Mouse (Mus musculus) gastrocnemius, adult 2 months (tissue): ENCODE measurements at regions not wholly inside any gene's neighbourhood (a gene's known extent, or its start where the extent isn't known, plus 50 kb on each side); places are given as distances from the start of the nearest gene placed in this dataset.
A peak's percentile ranks its signal among the peaks of the same experiment; 100 is the strongest.

Source experiments
- DNase-seq: peaks from one replicate; pipeline ENCODE4 v3.0.0; 2022
- H3K27ac ChIP-seq: fragments of 200-600 bp; 2 replicates; pipeline ENCODE4 v1.8.1; 2022; ENCODE audit warnings: mild to moderate bottlenecking
- H3K4me3 ChIP-seq: fragments of 200-600 bp; 2 replicates; pipeline ENCODE4 v1.8.1; 2022; ENCODE audit warnings: mild to moderate bottlenecking, moderate library complexity
- CTCF ChIP-seq: fragments of 200-600 bp; IDR thresholded peaks from 2 replicates; pipeline ENCODE4 v1.8.1; 2022; ENCODE audit warnings: antibody characterized with exemption, mild to moderate bottlenecking, moderate library complexity
- intact Hi-C: fragments of 180-260 bp; cut with DNase I; formaldehyde crosslinking; loops from one replicate; pipeline ENCODE4 v1.15.1; 2025

- no peak overlapping the region for H3K4me3 ChIP-seq
- H3K27ac ChIP-seq, result no peak overlapping the region
- intact Hi-C loops, result no loop called here
- no peak for TF ChIP-seq CTCF
- DNase-seq, result no peak
Measured at GRCm38 (mm10) chr12:107669450-107669849, 181.0 kb downstream of the 3110018I06Rik start.

GRCm38 (mm10) chr12:107669910-107670309 is 181.5 kb downstream of the 3110018I06Rik start:
- intact Hi-C loops, result no loop called here
- no peak overlapping the region for H3K27ac ChIP-seq
- DNase-seq, result no peak
- TF ChIP-seq CTCF, result no peak
- H3K4me3 ChIP-seq, result no peak overlapping the region

DNA sequence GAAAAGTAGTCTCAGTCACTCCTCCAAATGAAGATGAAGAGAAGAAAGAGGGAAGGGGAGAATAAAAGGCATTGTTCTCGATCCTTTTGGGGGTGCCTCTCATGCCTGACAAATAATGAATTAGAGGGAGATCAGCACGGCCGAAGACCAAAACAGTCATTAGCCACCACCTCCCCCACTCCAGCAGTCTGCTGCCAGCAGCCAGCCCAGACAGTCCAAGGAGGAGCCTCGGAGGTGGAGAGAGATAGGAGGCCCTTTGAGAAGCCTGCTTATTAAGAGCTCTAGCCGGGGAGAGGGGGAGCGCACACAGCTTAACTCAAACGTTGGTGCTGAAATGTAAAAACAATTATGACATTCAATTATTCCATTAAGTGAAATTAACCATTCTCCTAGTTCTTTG is 188.6 kb downstream of the 3110018I06Rik start:
- Histone ChIP-seq H3K27ac (no peak overlapping the region), H3K4me3 (no peak overlapping the region)
- no peak for DNase-seq
- no peak for TF ChIP-seq CTCF
- intact Hi-C loops, result no loop called here

GRCm38 (mm10) chr12:107687447-107687846 is 199.0 kb downstream of the 3110018I06Rik start:
- H3K4me3 ChIP-seq, result no peak overlapping the region
- no peak for DNase-seq
- no peak overlapping the region for H3K27ac ChIP-seq
- no peak for TF ChIP-seq CTCF
- intact Hi-C loops, result no loop called here

GRCm38 (mm10) chr12:107689418-107689817 is 201.0 kb downstream of the 3110018I06Rik start:
- no peak for DNase-seq
- Histone ChIP-seq H3K27ac (no peak overlapping the region), H3K4me3 (no peak overlapping the region)
- TF ChIP-seq CTCF, result no peak
- intact Hi-C loops, result no loop called here

GRCm38 (mm10) chr12:107690061-107690460 is 201.6 kb downstream of the 3110018I06Rik start:
- Histone ChIP-seq H3K4me3 (no peak overlapping the region), H3K27ac (no peak overlapping the region)
- no peak for DNase-seq
- no peak for TF ChIP-seq CTCF
- intact Hi-C loops, result loop anchor here (5.0 kb wide), 1 partner anchor 127 kb away; no protein-coding TSS in a partner anchor

DNA sequence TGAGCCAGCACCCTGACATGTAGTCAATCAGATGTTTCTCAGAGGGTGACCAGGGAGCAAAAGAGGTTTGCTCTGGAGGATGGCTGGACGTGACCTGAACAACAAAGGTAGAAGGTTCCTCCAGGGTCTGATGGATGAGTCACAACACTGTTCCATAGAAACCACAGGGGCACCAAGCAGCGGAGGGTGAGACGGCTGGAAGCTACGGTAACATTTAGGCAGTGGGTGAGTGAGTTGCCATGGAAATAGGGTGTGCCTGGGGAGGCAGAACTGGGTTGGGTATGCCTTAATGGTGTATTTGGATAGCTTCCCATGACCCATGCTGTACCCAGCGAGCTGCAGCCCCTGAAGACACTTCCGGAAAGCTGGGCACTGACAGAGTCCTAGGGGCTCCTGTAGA is 205.3 kb downstream of the 3110018I06Rik start:
- intact Hi-C loops, result loop anchor here (5.0 kb wide), 1 partner anchor 124 kb away; no protein-coding TSS in a partner anchor
- Histone ChIP-seq H3K4me3 (no peak overlapping the region), H3K27ac (no peak overlapping the region)
- TF ChIP-seq CTCF, result no peak
- DNase-seq, result no peak

GRCm38 (mm10) chr12:107695014-107695413 is 206.6 kb downstream of the 3110018I06Rik start:
- Histone ChIP-seq H3K4me3 (no peak overlapping the region), H3K27ac (no peak overlapping the region)
- no peak for DNase-seq
- intact Hi-C loops, result no loop called here
- no peak for TF ChIP-seq CTCF

- Histone ChIP-seq H3K27ac (no peak overlapping the region), H3K4me3 (no peak overlapping the region)
- intact Hi-C loops, result no loop called here
- no peak for TF ChIP-seq CTCF
- no peak for DNase-seq
Measured at GRCm38 (mm10) chr12:107695438-107696267, 207.2 kb downstream of the 3110018I06Rik start.

DNA sequence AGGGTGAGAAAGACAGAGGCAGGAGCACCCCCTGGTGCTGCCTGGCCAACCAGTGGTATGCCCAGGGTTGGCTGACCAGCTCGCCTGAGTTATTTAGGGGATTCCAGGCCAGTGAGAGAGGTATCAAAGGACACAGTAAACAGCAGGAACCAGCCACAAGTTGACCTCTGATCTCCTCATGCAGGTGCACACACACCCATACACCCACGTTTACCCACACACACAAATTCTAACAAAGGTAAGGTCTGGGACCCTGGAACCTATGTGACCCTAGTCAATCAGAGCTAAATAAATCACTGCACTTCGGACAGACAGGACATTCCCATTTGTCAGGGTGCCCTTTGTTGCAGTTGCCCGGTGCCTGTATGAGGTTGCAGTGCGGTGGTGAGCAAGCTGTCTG is 211.9 kb downstream of the 3110018I06Rik start:
- no peak for TF ChIP-seq CTCF
- Histone ChIP-seq H3K4me3 (no peak overlapping the region), H3K27ac (no peak overlapping the region)
- DNase-seq, result no peak
- intact Hi-C loops, result no loop called here

DNA sequence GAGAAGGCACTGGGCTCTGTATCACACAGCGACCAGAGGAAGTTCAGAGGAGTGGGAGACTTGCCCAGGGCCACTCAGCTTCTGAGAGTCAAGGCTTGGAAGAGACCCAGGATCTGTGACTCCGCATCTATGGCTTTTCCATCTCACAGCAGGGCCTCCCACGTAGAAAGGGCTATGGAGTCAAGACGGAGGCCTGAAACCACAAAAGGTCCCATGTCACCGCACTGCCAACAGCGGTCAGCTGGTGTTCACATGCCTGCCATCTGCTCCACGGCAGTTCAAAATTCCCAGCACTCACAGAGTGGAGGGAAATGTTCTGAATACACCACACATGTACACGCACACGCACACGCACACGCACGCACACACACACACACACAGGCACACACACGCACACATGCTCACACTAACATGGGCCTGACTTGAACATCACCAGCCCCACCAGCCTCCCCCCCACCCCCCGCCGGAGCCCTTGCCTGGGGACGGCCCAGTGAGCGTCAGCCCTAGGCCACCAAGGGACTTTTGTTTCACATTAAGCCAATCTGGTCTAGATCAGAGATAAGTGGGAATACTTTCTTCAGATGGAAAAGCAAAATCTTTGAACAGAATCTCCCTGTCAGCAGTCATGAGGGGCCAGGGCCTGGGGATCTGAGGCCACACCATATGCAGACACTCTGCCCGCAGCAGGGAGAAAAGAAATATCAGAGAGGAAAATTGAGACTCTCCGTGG is 212.6 kb downstream of the 3110018I06Rik start:
- no peak overlapping the region for H3K4me3 ChIP-seq
- TF ChIP-seq CTCF, result no peak
- DNase-seq, result no peak
- no peak overlapping the region for H3K27ac ChIP-seq
- intact Hi-C loops, result no loop called here

DNA sequence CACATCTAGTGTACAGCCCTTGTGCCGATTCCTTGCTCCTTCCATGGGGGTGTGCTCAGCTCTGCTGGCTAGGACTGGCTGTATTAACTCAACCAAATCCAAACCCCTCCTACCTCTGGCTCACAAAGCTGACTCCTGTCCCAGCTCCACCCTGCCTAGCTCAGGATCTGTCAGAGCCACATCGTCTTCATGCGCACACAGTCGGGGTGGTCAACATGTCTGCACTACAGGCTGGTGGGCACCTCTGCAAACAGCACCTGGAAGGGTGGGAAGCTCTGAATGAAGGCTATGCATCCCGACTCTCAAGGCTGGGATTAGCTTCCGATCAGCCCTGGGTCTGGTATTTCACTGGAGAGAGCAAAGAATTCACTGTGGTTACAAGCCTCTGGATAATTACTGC is 220.4 kb downstream of the 3110018I06Rik start:
- no peak for TF ChIP-seq CTCF
- intact Hi-C loops, result no loop called here
- no peak overlapping the region for H3K4me3 ChIP-seq
- DNase-seq, result peak; percentile 23
- H3K27ac ChIP-seq, result no peak overlapping the region

DNA sequence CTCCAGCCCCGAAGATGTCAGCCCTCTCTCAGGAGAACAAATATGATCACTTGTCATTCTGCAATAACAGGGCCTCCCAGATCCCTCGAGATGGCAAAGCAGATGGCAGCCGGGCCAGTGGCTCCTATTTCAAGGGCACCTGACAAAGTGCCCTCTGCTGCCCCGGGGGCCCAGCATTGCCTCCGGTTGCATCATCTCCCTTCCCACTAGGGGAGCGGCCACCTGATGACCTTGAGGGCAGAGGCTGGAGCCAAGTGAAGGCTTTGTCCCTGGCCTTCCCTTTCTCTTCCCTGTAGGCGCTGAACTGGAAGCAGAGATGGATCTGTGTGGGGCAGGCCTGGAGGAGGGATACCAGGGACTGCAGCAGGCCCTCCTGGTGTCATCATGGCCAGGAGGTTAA is 222.6 kb downstream of the 3110018I06Rik start:
- intact Hi-C loops, result no loop called here
- no peak overlapping the region for H3K4me3 ChIP-seq
- no peak for DNase-seq

More for the DNA sequence above, 222.6 kb downstream of the 3110018I06Rik start:
- TF ChIP-seq CTCF, result no peak
- H3K27ac ChIP-seq, result no peak overlapping the region
